Mouse (Mus musculus) cortical plate, adult 2 months (tissue): ENCODE results near the gene Gpr82.

Experiments
- CTCF ChIP-seq: fragments of 200-500 bp; IDR thresholded peaks from 2 replicates; pipeline ENCODE4 v1.5.1; 2011; ENCODE audit warnings: mild to moderate bottlenecking, control low read depth, low read length; ENCODE audit not compliant: insufficient read depth; ENCODE audit errors: extremely low read depth
- POLR2A ChIP-seq: fragments of 200-500 bp; IDR thresholded peaks from 2 replicates; pipeline ENCODE4 v1.6.1; 2011; ENCODE audit warnings: mild to moderate bottlenecking, low read length, control low read depth; ENCODE audit not compliant: insufficient read depth; ENCODE audit errors: extremely low read depth

DNA sequence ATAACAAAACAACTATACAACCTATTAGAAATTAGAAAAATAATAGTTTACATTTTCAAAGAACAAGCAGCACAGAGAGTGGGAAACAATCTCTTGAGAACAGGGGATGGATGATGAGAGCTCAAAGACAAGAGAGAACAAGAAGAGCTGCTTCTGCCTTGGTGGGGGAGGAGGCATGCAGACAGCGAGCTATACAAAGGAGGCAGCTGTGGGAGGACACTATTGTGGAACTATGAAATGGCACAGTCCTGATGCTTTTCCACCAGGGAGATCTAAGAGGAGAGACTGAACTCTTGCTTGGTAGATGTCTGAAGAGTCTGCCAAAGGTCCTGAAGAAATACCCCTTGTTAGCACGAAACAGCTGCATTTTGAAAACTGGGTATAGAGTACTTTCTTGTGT lies 27.2 kb downstream of the Gpr82 start:
- TF ChIP-seq CTCF (no peak), POLR2A (peak; percentile 44; the same call in 1 of the 2 replicates)
